Mouse (Mus musculus) hindbrain, embryonic 14.5 days (tissue): ENCODE measurements around the gene Chchd4. TPM values are rescaled to one million over a fixed set of nuclear protein-coding genes. Genes with fewer than 3 reads are reported as not detected.

Experiments
- ATAC-seq: fragments of 200-750 bp; cut with Nextera tagmentation; 2 replicates; pipeline ENCODE4 v1.8.0; 2017; ENCODE audit warnings: moderate number of reproducible peaks, mild to moderate bottlenecking, moderate TSS enrichment, moderate library complexity; ENCODE audit not compliant: low FRiP score
- DNase-seq: peaks from one replicate; pipeline ENCODE4 v3.0.0-alpha.2; 2015; ENCODE audit warnings: low spot score
- H3K27ac ChIP-seq: fragments of 300-500 bp; sonication (generic); 2 replicates; pipeline ENCODE4 v1.5.1; 2014; ENCODE audit warnings: mild to moderate bottlenecking, moderate library complexity
- H3K27me3 ChIP-seq: fragments of 300-500 bp; sonication (generic); 2 replicates; pipeline ENCODE4 v1.6.1; 2014; ENCODE audit warnings: mild to moderate bottlenecking, low read length, mixed read lengths; ENCODE audit not compliant: control insufficient read depth, insufficient read depth
- H3K36me3 ChIP-seq: fragments of 300-500 bp; sonication (generic); replicated peaks from 2 replicates; pipeline ENCODE4 v1.6.1; 2014; ENCODE audit not compliant: control insufficient read depth, insufficient read depth
- H3K4me1 ChIP-seq: fragments of 300-500 bp; sonication (generic); replicated peaks from 2 replicates; pipeline ENCODE4 v1.6.1; 2014; ENCODE audit warnings: antibody characterized with exemption, low read length, mixed read lengths; ENCODE audit not compliant: control insufficient read depth, insufficient read depth
- H3K4me2 ChIP-seq: fragments of 300-500 bp; sonication (generic); replicated peaks from 2 replicates; pipeline ENCODE4 v1.6.1; 2014; ENCODE audit warnings: mild to moderate bottlenecking, moderate library complexity
- H3K4me3 ChIP-seq: fragments of 300-500 bp; sonication (generic); replicated peaks from 2 replicates; pipeline ENCODE4 v1.5.1; 2014; ENCODE audit warnings: mild to moderate bottlenecking, low read length
- H3K9ac ChIP-seq: fragments of 300-500 bp; sonication (generic); 2 replicates; pipeline ENCODE4 v1.6.1; 2014
- H3K9me3 ChIP-seq: fragments of 300-500 bp; sonication (generic); 2 replicates; pipeline ENCODE4 v1.6.1; 2016; ENCODE audit warnings: low read length; ENCODE audit not compliant: control insufficient read depth
- WGBS: fragments of 180-500 bp; shearing (Covaris S2); extraction: QIAGEN DNeasy Blood & Tissue Kit; methylation state at CpG from one replicate; pipeline ENCODE4 v1.1.7; 2014; 5-methylcytosine and 5-hydroxymethylcytosine counted together
- polyA plus RNA-seq: library from polyadenylated mRNA; unstranded; fragments of >200 nt; fragmentation: Nextera tagmentation; extraction: Ambion mirVana; gene quantifications from 2 replicates; pipeline ENCODE4 v1.2.1, GENCODE M21; 2014

The Chchd4 gene
- polyA plus RNA-seq: 36.3 and 37.4 TPM in 2 replicates

GRCm38 (mm10) chr6:91472868-91473804 is at the start of gene Chchd4, which contains the start of gene Tmem43:
TSS of gene Chchd4 (minus strand) at chr6:91473546.
TSS of gene Tmem43 (plus strand) at chr6:91473703.
- Histone ChIP-seq H3K27me3 (no peaks in the 10 kb centered on the region), H3K27ac (peak within 1 kb of the TSS; percentile 76), H3K9ac (peak within 1 kb of the TSS; percentile 91), H3K36me3 (peaks cover 36% of the 10 kb centered on the region), H3K4me3 (peak within 1 kb of the TSS; percentile 88), H3K9me3 (no peaks in the 10 kb centered on the region), H3K4me1 (peaks cover 26% of the 10 kb centered on the region), H3K4me2 (peak within 1 kb of the TSS; percentile 87)
- WGBS: under 1% methylated on average over 66 of the region's 74 CpGs
- ATAC-seq (peak; percentile 96), DNase-seq (peak; percentile 99)

- Histone ChIP-seq H3K9me3 (no peaks in the 10 kb centered on the region), H3K27me3 (no peaks in the 10 kb centered on the region), H3K27ac (no peak overlapping the region), H3K4me3 (no peak overlapping the region), H3K36me3 (peaks cover 78% of the 10 kb centered on the region), H3K4me2 (no peak overlapping the region), H3K9ac (no peak overlapping the region), H3K4me1 (no peaks in the 10 kb centered on the region)
- DNase-seq (no peak), ATAC-seq (no peak)
- WGBS: 95% methylated on average over 5 of the region's 5 CpGs
These were observed 49.5 kb upstream of the Chchd4 start for GRCm38 (mm10) chr6:91522816-91523215.

GRCm38 (mm10) chr6:91518454-91519020 is 45.2 kb upstream of the Chchd4 start:
- Histone ChIP-seq H3K27me3 (no peaks in the 10 kb centered on the region), H3K36me3 (peaks cover 59% of the 10 kb centered on the region), H3K9ac (no peak overlapping the region), H3K4me2 (no peak overlapping the region), H3K27ac (no peak overlapping the region), H3K4me3 (no peak overlapping the region), H3K9me3 (no peaks in the 10 kb centered on the region), H3K4me1 (peaks cover 19% of the 10 kb centered on the region)
- 94% methylated on average over 7 of the region's 7 CpGs for WGBS
- ATAC-seq (no peak), DNase-seq (no peak)

GRCm38 (mm10) chr6:91515545-91516449 is 42.5 kb upstream of the Chchd4 start, which contains the start of the genes Xpc and Lsm3:
TSS of gene Xpc (minus strand) at chr6:91515888.
TSS of gene Lsm3 (plus strand) at chr6:91515928.
- peak within 1 kb of the TSS; percentile 81 for H3K4me2 ChIP-seq
- peak within 1 kb of the TSS; percentile 44 for H3K4me3 ChIP-seq
- H3K9ac ChIP-seq: peak within 1 kb of the TSS; percentile 77
- no peaks in the 10 kb centered on the region for H3K9me3 ChIP-seq
- DNase-seq (peak; percentile 99), ATAC-seq (peak; percentile 96)
- no peaks in the 10 kb centered on the region for H3K27me3 ChIP-seq
- H3K36me3 ChIP-seq: peaks cover 32% of the 10 kb centered on the region
- H3K4me1 ChIP-seq: peaks cover 19% of the 10 kb centered on the region
- peak within 1 kb of the TSS; percentile 69 for H3K27ac ChIP-seq
- WGBS: under 1% methylated on average over 79 of the region's 80 CpGs

GRCm38 (mm10) chr6:91514737-91515362 is 41.5 kb upstream of the Chchd4 start:
- no peaks in the 10 kb centered on the region for H3K27me3 ChIP-seq
- peak overlapping the region; percentile 44 for H3K4me3 ChIP-seq
- H3K9ac ChIP-seq: peak overlapping the region; percentile 77
- peaks cover 19% of the 10 kb centered on the region for H3K4me1 ChIP-seq
- 38% methylated on average over 10 of the region's 10 CpGs for WGBS
- H3K27ac ChIP-seq: peak overlapping the region; percentile 69
- DNase-seq (peak; percentile 29), ATAC-seq (no peak; the same call in 1 of the 2 replicates)
- no peaks in the 10 kb centered on the region for H3K9me3 ChIP-seq
- H3K36me3 ChIP-seq: peaks cover 22% of the 10 kb centered on the region
- peak overlapping the region; percentile 81 for H3K4me2 ChIP-seq

- Histone ChIP-seq H3K4me3 (no peak overlapping the region), H3K36me3 (peaks cover 15% of the 10 kb centered on the region), H3K9me3 (no peaks in the 10 kb centered on the region), H3K27ac (no peak overlapping the region), H3K4me1 (peaks cover 19% of the 10 kb centered on the region), H3K27me3 (no peaks in the 10 kb centered on the region), H3K9ac (peak overlapping the region; percentile 77), H3K4me2 (peak overlapping the region; percentile 81; the same call in 1 of the 2 replicates)
- no peak for ATAC-seq
- no peak for DNase-seq
These were observed 40.8 kb upstream of the Chchd4 start for GRCm38 (mm10) chr6:91514135-91514534.

GRCm38 (mm10) chr6:91510211-91510610 is 36.9 kb upstream of the Chchd4 start:
- WGBS: 88% methylated on average over 10 of the region's 10 CpGs
- Histone ChIP-seq H3K4me3 (no peak overlapping the region), H3K36me3 (peaks cover 36% of the 10 kb centered on the region), H3K4me2 (no peak overlapping the region), H3K9ac (no peak overlapping the region), H3K4me1 (peaks cover 11% of the 10 kb centered on the region; the same call in 1 of the 2 replicates), H3K27me3 (no peaks in the 10 kb centered on the region), H3K9me3 (no peaks in the 10 kb centered on the region), H3K27ac (no peak overlapping the region)
- ATAC-seq (no peak), DNase-seq (no peak)

GRCm38 (mm10) chr6:91509326-91509725 is 36.0 kb upstream of the Chchd4 start:
- peaks cover 2% of the 10 kb centered on the region; the same call in 1 of the 2 replicates for H3K4me1 ChIP-seq
- no peak overlapping the region for H3K4me2 ChIP-seq
- H3K9me3 ChIP-seq: no peaks in the 10 kb centered on the region
- H3K4me3 ChIP-seq: no peak overlapping the region
- no peak overlapping the region for H3K27ac ChIP-seq
- DNase-seq (peak; percentile 68), ATAC-seq (no peak)
- WGBS: 36% methylated on average over 7 of the region's 7 CpGs
- H3K27me3 ChIP-seq: no peaks in the 10 kb centered on the region
- H3K9ac ChIP-seq: no peak overlapping the region
- peaks cover 45% of the 10 kb centered on the region for H3K36me3 ChIP-seq
